Mouse (Mus musculus) lung, postnatal 25 days (tissue): ENCODE results near the gene Syt13.

Source experiments
- DNase-seq: peaks from one replicate; pipeline ENCODE4 v3.0.0; 2022; ENCODE audit warnings: low spot score

Gene Syt13

DNA sequence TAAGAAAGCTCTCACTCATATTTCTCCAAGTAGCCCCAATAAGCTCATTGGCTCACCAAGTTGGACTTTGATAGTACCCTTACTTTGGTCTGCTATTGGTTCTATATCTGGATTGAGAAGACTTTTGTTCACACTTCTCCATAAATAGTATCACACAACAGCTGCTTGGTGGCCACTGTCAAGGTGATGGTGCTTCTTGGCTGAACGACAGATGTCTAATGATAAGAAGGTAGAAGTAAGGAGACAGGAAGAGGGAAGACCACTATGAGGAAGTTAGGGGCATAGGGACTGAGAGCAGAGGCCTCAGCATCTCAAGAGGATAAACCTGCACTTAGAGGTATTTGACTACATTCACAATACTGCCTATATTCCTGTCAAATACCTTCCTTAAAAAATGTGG, 49.4 kb downstream of the Syt13 start:
- no peak for DNase-seq

DNA sequence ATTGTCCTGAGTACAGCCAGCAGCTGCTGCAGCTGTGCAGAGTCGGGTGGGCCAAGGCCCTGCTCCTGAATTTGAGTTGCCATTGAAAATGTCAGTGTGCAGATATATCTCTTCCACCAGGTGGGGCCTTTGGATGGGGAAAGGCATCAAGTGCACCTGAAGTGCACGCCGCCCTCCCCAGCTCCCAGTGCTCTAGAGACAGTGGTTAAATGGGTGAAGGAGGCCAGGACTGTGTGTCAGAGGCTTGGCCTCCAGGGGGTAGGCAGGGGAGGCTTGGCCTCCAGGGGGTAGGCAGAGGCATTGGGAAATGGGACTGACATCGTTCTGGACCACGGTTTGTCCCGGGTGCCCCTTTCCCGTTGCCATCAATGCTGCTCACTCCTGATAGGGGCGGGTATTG, 51.4 kb downstream of the Syt13 start:
- DNase-seq: no peak

DNA sequence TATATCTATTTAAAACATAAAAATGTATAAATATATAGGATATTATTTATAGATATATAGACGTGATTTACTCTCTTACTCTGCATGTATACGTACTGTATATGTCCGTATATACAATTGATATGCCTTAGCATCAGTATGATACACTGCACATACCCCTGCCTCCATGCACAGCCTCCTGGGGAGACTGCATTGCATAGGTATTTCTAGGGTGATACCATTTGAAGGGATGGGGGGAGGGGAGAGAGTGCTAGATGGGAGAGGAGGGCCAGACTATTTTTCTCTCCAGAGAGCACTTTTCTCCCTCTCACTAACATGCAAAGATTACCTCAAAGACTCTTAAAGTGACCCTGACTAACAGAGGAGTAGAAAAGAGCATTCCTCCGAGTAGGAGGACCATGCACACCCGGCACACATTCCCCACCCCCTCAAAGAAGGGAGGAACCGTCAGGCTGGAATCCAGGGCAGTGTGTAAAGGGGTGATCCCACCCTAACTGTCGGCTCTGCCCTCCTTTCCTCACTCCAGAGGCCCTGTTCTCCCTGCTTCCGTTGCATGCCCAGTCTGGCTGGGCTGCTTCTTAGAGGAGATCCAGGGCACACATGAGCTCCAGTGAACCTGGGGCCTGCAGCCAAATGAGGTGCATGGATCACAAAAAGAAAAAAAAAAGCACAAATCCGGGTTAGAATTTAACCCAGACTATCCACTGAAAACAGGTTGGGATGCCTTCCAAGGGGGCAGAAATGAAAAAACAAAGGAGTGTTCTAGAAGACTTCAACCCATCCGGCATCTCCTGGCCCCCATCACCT, 52.3 kb downstream of the Syt13 start:
- peak; percentile 62 for DNase-seq

DNA sequence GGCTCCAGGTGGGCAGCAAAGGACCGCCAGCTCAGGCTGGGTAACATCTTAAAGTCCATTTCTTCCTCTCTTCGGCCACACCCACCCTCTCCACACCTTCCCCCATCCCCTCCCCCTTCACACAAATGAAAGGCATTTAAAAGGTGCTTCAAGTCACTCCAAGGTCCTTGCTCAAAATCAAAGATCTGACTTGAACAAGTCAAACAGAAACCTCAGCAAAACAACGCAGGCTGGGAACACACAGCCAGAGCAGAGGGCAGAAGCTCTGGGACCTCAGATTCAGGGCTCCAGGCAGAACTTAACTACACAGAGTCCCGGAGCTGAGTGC, 52.9 kb downstream of the Syt13 start:
- no peak for DNase-seq

DNA sequence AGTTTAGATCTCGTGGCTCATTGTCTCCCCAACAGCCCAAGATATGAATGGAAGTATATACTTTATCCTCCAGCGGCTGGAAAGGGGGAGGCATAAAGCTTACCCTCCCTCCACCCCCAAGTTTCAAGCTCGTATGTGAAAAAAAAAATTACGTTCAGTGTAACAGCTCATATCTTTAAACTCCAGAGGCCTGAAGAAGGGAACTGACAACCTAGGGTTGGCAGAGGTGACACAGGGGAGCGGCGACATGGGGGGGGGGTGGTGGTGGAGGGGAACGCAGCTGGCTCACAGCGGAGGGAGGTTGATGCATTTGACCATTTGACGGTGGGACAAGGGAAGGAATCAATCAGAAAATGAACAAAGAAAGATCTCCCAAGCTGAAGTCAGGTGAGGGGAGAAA, 56.2 kb downstream of the Syt13 start:
- DNase-seq: no peak

DNA sequence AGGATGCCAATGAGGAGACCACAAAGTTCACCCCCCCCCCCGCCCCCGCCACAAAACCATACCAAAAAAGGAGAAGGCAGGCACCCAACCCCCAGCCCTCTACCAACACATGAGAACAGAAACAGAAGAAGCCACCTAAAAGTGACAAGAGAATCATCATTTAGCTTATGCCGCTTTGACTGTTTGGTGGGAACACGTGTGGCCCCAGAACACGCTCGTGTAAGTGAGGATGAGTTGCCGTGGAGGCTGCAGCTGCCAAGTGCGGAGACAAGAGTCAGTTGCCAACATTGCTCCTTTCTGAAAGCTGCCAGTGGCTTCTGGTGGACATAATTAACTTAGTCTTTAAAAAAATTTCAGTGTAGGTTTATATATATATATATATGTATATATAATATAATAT, 56.6 kb downstream of the Syt13 start:
- DNase-seq: no peak

DNA sequence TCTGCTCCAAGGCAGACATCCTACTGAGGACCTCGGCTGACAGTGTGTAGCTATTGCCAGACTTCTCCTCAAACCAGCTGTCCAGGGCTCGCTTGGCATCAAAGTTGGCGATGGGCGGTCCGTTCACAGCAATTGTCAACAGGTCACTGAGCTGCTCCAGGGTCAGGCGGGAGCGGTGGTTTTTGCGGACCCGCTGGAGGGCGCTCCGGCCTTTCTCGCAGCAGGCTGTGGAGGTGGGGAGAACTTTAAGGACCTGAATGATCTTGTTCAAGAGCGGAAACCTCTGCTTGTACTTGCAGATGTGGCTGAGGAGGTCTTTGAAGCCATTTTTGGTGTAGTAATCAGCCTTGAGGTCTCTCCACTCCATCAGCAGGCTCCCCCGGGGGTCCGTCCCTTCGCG, 57.2 kb downstream of the Syt13 start:
- no peak for DNase-seq

DNA sequence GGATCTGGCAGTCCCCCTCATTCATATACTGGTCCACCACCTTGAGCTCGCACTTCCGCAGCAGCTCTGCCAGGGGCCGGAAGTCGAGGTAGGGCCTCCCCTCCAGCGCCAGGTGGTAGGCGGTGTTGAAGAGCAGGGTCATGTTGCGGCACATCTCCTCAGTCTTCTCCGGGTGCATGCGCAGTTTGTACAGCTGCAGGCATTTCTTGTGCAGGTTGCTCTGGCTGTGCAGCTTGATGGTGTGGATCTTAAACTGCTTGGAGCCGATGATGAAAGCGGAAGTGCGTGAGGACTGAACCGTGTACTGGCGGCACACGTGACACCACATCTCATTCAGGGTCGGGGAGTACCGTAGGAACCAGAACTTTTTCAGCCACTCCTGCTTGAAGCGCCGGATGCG, 58.7 kb downstream of the Syt13 start:
- no peak for DNase-seq

DNA sequence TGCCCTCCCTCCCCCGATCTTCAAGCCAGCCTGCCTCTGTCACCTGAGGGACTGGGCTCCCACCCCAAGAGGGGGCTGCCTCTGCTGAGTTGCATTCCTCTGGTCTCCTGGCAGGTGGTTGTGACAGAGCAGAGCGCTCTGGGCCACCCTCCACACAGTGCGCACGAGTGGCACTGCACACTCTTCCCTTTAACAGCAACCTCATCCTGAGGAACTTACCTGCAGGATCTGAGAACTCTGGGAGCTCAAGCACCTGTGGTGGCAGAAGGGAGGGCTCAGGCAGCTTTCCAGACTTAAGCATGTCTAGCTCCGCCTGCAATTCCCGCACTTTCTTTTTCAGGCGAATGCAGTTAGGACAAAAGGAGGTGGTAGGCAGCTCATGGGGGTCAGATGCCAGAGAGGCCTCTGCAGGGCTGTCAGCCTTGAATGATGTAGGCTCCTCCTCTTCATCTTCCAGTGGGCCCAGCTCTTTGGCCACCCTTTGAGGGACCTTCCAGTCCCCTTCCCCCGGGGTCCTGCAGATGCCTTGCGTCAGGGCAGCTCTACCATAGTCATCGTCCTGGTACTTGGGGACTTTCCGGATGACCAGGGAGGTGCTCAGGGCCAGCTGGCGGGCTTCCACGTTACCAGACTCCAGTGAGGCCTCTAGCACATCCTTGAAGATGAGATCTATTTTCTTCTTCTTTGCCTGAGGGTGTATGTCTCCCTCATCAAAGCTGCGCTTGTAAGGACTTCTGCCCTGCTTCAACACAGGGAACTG, 60.3 kb downstream of the Syt13 start:
- DNase-seq: peak; percentile 50

DNA sequence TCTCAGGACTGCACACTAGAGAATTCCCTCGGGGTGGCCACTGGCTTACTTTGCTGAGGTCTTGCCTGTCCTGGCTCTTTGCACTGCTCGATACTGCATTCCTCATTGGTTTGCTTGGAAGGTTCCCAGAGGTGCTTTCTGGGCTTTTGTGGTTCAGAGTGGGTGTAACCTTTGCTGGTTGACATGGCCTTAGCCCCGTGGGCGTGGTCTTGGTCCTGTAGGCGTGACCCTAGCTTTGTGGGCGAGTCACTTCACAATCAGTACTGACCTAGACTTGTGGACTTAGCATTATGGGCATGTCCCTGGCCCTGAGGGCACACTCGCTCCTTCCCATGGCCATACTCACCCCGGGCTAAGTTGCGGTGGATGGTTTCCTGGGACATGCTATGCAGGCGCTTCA, 65.3 kb downstream of the Syt13 start:
- DNase-seq: no peak

DNA sequence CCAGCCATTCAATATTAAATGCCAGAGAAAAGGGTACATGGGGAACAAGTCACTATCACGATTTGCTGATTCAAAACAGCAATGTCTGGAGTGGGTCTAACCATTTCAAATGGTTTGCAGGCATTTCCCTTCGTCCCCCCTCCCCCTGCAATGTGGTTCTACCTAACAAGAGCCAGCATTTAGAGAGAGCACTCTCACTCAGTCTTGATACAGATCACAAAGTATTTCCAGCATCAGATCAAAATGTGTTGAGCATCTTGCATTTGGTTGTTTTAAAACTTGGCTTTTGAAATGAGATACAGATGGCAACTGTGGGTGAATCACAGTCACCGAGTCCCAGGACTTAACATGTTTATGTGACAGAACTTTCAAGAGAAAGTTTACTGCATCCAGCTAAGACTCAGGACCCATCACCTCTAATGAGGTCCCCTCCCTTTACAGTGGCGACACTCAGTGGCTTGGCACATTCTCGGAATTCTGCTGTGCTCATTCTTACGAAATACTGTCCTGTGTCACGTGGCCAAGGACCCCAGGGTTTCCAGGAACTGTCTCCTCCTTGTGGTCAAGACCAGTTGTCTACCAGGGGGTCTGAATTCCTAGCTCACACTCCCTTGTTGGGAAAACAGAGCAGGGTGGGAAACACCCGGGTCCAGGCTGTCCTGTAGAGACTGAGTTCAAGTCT, 67.8 kb downstream of the Syt13 start:
- peak; percentile 68 for DNase-seq

DNA sequence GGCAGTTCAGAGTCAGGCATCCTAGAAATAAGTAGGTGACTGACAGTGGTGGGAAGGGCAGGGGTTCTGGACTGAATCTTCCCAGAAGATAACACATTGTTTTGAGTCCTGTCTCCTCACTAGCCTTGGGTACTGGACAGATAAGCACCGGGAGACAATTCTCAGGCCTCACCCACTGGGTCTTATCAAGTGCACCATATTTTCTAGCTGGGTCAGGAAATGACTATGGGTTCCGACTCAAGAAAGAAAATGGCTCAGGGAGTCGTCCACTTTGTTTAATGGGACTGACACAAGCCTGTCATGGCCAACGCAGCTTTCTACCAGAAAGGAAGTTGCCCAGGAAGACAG, 68.3 kb downstream of the Syt13 start:
- DNase-seq: peak; percentile 74

DNA sequence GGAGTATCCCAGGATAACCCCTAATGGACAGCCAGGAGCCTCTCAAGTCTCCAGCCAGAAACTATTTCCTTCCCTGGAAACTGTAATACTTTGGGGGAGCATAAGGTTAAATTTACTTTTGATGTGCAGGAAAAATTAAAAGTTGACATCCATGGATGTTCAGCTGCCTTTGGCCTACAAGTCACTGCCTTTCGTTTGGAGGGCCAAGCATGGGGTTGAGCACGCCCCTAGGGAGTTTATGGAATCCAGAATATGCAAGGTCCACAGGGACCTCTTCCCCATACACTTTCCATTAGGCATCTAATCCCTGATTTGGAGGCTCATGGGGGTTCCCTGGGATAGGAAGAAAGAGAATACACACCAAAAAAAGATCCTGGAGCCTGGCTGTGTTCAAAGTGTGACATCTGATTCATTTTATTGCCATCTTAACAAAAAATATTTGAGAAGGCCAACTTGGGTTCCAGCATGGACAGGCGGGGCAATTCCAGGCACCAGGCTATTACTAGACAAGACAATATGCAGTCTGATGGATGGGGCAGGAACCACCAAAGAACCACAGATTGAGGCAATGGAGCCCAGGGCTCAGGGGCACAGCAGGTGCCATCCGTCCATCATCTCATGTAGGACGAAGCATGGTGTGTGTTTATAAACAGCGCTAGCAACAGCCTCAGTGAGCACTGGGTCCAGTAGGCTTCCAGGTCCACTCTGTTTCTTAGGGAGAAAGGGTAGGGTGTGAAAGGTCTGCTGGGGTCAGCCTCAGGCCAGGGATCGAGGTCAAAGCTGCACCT, 69.6 kb downstream of the Syt13 start:
- no peak for DNase-seq

DNA sequence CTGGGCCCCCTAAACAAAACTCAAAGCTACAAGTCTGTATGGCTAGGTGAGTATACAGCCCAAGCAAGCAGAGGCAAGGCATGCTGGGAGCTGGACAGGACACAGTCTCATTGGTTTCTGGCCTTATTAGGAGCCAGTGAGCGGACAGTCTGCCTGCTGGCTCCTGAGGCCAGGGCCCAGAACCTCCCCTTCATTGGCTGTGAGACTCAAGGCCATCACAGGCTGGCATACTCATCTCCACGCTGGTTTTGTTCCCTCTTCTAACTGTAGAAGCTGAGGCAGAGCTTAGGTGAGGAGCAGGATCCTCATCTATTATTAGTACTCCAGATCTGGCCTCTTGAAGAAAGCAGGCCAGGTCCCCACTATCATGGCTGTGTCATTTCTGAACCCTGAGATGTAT, 70.3 kb downstream of the Syt13 start:
- no peak for DNase-seq

DNA sequence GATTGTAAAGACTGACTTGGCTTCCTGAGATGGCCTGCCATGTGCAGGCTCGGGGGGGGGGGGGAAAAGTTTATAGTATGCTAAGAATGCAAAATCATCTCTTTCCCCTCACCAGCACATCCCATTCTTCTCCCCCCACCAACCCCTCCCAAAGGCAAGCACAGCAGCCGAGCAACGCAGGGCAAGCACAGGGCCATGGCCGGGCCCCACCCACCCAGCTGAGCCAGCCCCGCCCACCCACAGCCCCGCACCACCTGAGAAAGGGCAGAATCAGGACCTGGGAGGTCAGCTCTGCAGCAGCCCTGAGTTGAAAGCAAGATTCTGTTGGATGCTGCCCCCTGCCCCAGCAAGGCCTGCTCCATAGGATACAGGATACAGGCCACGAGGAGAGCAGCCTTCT, 70.7 kb downstream of the Syt13 start:
- DNase-seq: no peak

DNA sequence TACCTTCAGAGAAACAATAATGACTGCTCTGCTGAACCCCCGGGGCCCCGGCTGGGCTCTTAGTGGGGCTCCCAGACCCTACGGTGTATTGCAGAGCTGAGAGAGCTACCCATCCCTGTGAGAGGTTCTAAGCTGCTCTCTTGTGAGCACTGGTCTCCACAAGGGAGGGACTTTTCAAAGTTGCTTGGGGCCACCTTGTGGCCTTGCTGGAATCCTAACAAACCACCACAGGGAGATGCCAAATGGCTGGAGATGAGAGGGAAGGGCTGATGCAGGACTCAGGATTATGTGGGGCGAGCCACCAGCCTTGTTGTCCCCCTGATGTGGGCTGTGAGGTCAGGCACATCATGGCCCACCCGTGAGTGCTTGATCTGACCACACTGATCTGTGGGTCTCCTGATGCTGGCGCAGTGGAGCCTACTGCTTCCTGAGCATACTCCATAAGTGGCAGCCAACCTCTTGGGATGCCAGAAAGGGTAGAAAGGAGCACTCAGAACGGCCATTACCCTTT, 72.3 kb downstream of the Syt13 start:
- peak; percentile 47 for DNase-seq

DNA sequence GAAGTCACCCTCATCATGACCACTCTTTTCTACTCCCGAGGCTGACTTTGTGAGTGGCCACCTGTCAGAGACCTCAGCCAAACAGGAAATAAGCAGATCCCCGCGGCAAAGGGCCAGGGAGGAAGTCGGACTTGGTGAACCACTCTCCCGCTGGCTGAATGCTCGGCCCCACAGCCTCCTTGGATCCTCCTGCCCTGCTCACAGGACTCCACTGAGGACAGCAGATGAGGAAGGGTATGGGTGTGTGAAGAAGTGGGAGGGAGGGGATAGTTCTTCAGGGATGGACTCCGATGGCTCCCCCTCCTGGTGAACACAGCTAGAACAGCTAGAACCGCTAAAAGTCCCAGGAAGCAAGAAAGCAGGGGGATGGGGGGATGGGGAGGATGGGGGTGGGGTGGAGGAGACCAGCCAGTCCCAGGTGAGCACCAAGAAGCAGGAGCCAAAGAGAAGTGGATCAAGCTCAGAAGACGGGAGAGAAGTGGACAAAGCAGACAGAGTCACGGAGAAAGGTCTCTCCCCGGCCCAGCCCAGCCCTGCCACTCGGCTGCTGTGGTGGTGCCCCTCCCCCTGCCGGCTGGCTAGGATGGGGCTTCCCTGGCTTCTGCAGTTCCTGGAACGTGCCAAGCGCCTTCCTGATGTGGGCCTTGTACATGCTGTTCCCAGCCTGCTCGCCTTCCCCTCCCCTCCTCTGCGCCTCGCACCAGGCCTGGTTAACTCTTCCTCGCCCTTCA, 73.2 kb downstream of the Syt13 start:
- DNase-seq: peak; percentile 92

DNA sequence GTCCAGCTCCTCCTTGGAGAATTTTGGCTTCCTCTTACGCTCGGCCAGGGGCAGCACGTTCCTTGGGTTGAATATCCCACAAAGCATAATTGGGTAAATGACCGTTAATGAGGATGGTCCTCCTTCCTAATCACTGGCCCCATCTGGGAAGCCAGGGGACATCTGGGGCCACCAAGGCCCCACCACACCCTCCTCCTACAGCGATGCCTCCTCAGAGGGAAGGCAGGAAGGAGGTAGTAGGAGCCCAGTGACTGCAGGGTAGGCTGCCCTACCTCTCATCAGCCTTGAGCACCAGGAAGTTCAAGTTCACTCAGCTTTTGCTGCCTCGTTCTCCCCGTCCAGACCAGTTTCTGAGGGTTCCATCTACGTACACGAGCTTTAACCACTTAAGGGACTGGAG, 74.7 kb downstream of the Syt13 start:
- DNase-seq: no peak

DNA sequence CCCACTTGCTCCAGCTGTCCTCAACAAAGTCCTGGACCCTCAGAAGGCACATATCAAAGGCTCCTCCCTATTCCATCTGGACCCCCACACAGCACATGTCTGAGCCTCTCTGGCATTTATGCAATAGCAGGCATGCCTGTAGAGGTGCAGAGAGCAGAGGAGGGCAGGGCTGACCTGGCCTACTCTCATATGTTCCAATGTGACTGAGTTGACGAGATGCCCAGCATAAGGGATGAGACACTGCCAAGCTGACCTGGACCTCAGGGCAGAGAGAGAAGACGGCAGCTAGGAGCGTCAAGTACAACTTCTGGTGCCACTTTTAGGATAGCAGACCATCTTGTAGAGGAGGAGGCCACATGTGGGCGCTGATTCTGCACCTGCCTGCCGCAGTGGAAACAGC, 77.1 kb downstream of the Syt13 start:
- no peak for DNase-seq

DNA sequence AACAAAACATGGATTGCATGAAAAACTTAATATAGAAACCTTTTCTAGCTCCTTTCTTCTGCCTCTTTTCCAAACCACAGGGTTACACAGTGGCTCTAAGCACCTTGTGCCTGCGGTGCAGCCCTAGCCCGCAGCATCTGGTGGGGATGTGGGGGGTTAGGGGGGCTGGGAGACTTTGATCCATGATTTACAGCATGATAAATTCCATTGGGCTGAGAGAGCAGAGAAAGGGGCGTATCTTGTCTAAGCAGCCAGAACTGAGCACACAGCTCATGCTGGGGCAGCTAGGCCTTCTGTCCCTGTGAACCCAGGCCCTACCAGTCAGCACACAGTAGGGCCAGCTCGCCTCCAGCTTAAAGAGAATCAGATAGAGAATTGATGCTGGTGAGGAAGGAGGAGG, 90.1 kb downstream of the Syt13 start:
- no peak for DNase-seq
